Mouse (Mus musculus) intestine, embryonic 16.5 days (tissue): ENCODE results near the gene Rictor. TPM values are rescaled to one million over a fixed set of nuclear protein-coding genes. Genes with fewer than 3 reads are reported as not detected.

Source experiments
- ATAC-seq: fragments of 200-750 bp; cut with Nextera tagmentation; 2 replicates; pipeline ENCODE4 v1.8.0; 2017; ENCODE audit warnings: moderate TSS enrichment, moderate library complexity
- H3K27ac ChIP-seq: fragments of 300-500 bp; sonication (generic); 2 replicates; pipeline ENCODE4 v1.5.1; 2014; ENCODE audit warnings: mild to moderate bottlenecking, low read length
- H3K27me3 ChIP-seq: fragments of 300-500 bp; sonication (generic); replicated peaks from 2 replicates; pipeline ENCODE4 v1.6.1; 2014; ENCODE audit warnings: low read length, control low read depth, mixed read lengths; ENCODE audit not compliant: control insufficient read depth, insufficient read depth
- H3K36me3 ChIP-seq: fragments of 300-500 bp; sonication (generic); 2 replicates; pipeline ENCODE4 v1.6.1; 2014; ENCODE audit warnings: low read length, control low read depth; ENCODE audit not compliant: control insufficient read depth, insufficient read depth
- H3K4me1 ChIP-seq: fragments of 300-500 bp; sonication (generic); 2 replicates; pipeline ENCODE4 v1.6.1; 2014; ENCODE audit warnings: low read length, control low read depth, mixed read lengths; ENCODE audit not compliant: control insufficient read depth, insufficient read depth
- H3K4me2 ChIP-seq: fragments of 300-500 bp; sonication (generic); 2 replicates; pipeline ENCODE4 v1.6.1; 2014; ENCODE audit warnings: low read depth, low read length, control low read depth
- H3K4me3 ChIP-seq: fragments of 300-500 bp; sonication (generic); 2 replicates; pipeline ENCODE4 v1.5.1; 2014; ENCODE audit warnings: mild to moderate bottlenecking, low read length
- H3K9ac ChIP-seq: fragments of 300-500 bp; sonication (generic); 2 replicates; pipeline ENCODE4 v1.6.1; 2014; ENCODE audit warnings: low read depth, low read length
- H3K9me3 ChIP-seq: fragments of 300-500 bp; sonication (generic); 2 replicates; pipeline ENCODE4 v1.6.1; 2016; ENCODE audit warnings: low read length, control low read depth; ENCODE audit not compliant: control insufficient read depth
- WGBS: fragments of 180-500 bp; shearing (Covaris S2); extraction: QIAGEN DNeasy Blood & Tissue Kit; methylation state at CpG from one replicate; pipeline ENCODE4 v1.1.7; 2014; 5-methylcytosine and 5-hydroxymethylcytosine counted together
- polyA plus RNA-seq: library from polyadenylated mRNA; unstranded; fragments of >200 nt; fragmentation: Nextera tagmentation; extraction: Ambion mirVana; gene quantifications from 2 replicates; pipeline ENCODE4 v1.2.1, GENCODE M21; 2015

The Rictor gene
- polyA plus RNA-seq, 1 experiment from 2014 or later = 32.8 TPM

- Histone ChIP-seq H3K27me3 (no peaks in the 10 kb centered on the region), H3K4me1 (no peaks in the 10 kb centered on the region), H3K9ac (no peak overlapping the region), H3K4me3 (no peak overlapping the region), H3K4me2 (no peak overlapping the region), H3K36me3 (no peaks in the 10 kb centered on the region), H3K9me3 (no peaks in the 10 kb centered on the region), H3K27ac (no peak overlapping the region)
- 56% methylated on average over 1 of the region's 1 CpGs for WGBS
- no peak for ATAC-seq
Observed at GRCm38 (mm10) chr15:6849851-6850250, 141.7 kb downstream of the Rictor start.

Other genes with a start within 250 kb of the Rictor start
- gene Fyb, start 185.5 kb upstream of the Rictor start, polyA plus RNA-seq = 7.9 and 10.3 TPM in 2 replicates
- gene Osmr, start 166.6 kb downstream of the Rictor start, polyA plus RNA-seq = 1.2 and 1.6 TPM in 2 replicates